Mouse (Mus musculus): ENCODE results near the gene Timm22. TPM values are rescaled to one million over a fixed set of nuclear protein-coding genes. Genes with fewer than 3 reads are reported as not detected.

Timm22 gene
- polyA plus RNA-seq, 1 experiment: not detected

DNA sequence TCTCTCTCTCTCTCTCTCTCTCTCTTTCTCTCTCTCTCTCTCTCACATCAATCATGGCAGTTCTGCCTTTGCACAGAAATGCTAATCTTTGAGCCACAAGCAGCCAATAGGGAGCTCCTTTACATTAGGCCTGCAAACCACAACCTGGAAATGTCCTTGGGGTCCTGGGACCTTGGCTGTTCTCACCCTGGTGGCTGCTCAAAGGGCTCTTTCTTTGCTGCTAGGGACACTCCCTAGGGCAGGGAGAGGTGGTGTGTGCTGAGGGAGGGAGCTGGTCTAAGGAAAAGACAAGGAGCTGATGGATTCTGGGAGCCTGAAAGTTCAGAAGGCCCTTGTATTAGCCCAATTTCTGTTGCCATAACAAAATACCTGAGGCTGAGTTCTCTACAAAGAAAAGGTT is 36.3 kb upstream of the Timm22 start:
- no peak for TF ChIP-seq CTCF (IDR thresholded peaks at IDR 0.05; ENCODE audit: insufficient read depth, low read depth, low read length)
- no peak for TF ChIP-seq POLR2A (IDR thresholded peaks at IDR 0.05; ENCODE audit: insufficient read depth, low read depth, low read length)
- H3K27ac ChIP-seq (ENCODE audit: insufficient read depth, low read depth, low read length): no peak overlapping the region
- H3K4me1 ChIP-seq (ENCODE audit: control insufficient read depth, insufficient read depth, low read length): peaks cover 4% of the 10 kb centered on the region; the same call in 1 of the 2 replicates
- H3K4me3 ChIP-seq (ENCODE audit: insufficient read depth, low read depth, low read length): no peak overlapping the region

DNA sequence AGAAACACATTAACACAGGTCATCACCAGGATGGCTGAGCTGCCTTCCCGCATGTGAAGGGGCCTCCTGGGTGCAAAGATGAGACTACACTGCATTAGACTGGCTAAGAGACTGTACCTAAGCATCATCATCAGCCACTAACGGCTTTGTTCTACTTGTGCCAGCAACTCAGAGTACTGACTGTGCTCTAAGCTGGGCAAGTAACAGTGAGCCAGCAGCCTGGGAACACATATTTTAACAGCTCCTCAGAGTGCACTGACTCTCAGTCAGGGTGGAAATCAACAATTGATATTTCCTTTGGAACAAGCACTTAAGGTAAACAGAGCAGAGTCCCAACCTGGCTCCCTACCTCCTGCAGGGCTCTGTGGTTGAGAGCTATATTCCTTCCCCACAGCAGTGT is 34.6 kb upstream of the Timm22 start:
- Histone ChIP-seq H3K4me3 (ENCODE audit: insufficient read depth, low read depth, low read length) (no peak overlapping the region), H3K27ac (ENCODE audit: insufficient read depth, low read depth, low read length) (no peak overlapping the region), H3K4me1 (ENCODE audit: control insufficient read depth, insufficient read depth, low read length) (peaks cover 4% of the 10 kb centered on the region; the same call in 1 of the 2 replicates)
- WGBS: 58% methylated on average over 2 of the region's 2 CpGs
- TF ChIP-seq CTCF (IDR thresholded peaks at IDR 0.05; ENCODE audit: insufficient read depth, low read depth, low read length): no peak
- no peak for TF ChIP-seq POLR2A (IDR thresholded peaks at IDR 0.05; ENCODE audit: insufficient read depth, low read depth, low read length)

DNA sequence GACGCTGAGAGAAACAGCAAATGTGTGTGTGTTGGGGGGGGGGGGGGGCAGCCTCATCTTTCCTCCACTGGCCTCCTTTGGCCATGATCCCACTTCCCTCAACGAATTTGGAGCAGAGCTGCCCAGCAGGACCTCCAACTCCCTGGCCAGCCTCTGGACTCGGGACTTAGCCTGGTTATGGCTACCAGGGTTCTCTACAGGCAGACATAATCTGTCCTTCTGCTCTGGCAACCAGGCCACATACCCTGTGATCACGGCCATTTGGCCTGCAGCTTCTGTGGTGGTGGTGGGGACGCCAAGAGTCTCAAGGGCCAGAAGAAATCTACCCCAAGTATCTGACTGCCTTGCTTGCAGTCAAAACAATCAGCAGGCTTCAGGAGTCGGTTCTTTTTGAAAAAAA is 34.2 kb upstream of the Timm22 start:
- Histone ChIP-seq H3K4me1 (ENCODE audit: control insufficient read depth, insufficient read depth, low read length) (peaks cover 4% of the 10 kb centered on the region; the same call in 1 of the 2 replicates), H3K4me3 (ENCODE audit: insufficient read depth, low read depth, low read length) (no peak overlapping the region), H3K27ac (ENCODE audit: insufficient read depth, low read depth, low read length) (no peak overlapping the region)
- WGBS: 63% methylated on average over 6 of the region's 6 CpGs
- TF ChIP-seq CTCF (IDR thresholded peaks at IDR 0.05; ENCODE audit: insufficient read depth, low read depth, low read length) (no peak), POLR2A (IDR thresholded peaks at IDR 0.05; ENCODE audit: insufficient read depth, low read depth, low read length) (no peak)

DNA sequence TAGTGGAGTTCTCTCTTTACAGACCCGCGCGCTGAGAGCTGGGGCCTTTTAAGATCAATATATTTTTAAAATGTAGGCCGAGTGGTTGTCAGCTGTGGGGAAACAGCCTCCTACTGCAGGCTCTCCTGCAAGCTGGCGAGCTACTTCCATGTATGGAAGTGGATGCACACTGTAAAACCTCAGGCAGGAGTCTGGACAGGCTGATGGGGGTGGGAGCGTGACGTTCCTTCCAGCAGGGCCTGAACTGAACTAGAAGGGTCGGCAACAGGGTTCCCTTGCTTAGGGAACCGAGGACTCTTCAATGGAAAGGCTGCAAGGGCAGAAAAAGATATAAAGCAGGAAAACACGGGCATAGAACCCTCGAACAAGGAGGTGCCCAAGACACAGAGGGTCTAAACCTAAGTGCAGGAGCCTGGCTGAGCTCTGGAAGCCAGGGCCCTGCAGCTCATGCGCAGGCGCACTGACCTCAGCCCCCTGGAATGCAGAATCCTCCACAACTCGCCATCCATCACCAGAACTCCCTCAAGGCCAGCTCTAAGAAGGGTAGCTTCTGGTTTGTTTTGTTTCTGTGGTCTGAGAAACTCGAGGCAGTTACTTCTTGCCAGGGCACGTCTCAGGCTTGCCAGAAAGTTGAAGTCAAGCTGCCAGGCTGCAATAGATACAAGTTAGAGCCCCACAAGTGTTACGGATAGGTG is 32.1 kb upstream of the Timm22 start:
- Histone ChIP-seq H3K4me1 (ENCODE audit: control insufficient read depth, insufficient read depth, low read length) (peaks cover 4% of the 10 kb centered on the region; the same call in 1 of the 2 replicates), H3K4me3 (ENCODE audit: insufficient read depth, low read depth, low read length) (no peak overlapping the region), H3K27ac (ENCODE audit: insufficient read depth, low read depth, low read length) (no peak overlapping the region)
- WGBS: 65% methylated on average over 17 of the region's 17 CpGs
- TF ChIP-seq CTCF (IDR thresholded peaks at IDR 0.05; ENCODE audit: insufficient read depth, low read depth, low read length) (no peak), POLR2A (IDR thresholded peaks at IDR 0.05; ENCODE audit: insufficient read depth, low read depth, low read length) (no peak)

DNA sequence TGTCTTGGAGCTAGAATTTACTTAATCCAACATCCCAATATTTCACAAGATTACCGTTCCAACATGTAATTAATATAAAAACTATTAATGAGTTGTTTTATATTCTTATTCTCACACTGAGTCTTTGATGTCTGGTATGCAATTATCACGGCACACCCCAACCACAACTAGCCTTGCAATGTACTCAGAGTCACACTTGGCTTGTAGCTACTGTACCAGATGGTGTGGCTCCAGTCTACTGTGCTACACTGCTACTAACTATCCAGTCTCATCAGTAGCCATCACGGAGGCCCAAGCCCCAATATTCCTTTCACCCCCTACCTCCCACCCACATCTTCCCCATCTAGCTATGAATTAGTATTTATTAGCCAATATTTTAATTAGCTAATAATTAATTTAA is 30.3 kb upstream of the Timm22 start:
- H3K27ac ChIP-seq (ENCODE audit: insufficient read depth, low read depth, low read length): no peak overlapping the region
- no peak for TF ChIP-seq POLR2A (IDR thresholded peaks at IDR 0.05; ENCODE audit: insufficient read depth, low read depth, low read length)
- TF ChIP-seq CTCF (IDR thresholded peaks at IDR 0.05; ENCODE audit: insufficient read depth, low read depth, low read length): no peak
- 75% methylated on average over 3 of the region's 3 CpGs for WGBS
- peaks cover 4% of the 10 kb centered on the region; the same call in 1 of the 2 replicates for H3K4me1 ChIP-seq (ENCODE audit: control insufficient read depth, insufficient read depth, low read length)
- no peak overlapping the region for H3K4me3 ChIP-seq (ENCODE audit: insufficient read depth, low read depth, low read length)

DNA sequence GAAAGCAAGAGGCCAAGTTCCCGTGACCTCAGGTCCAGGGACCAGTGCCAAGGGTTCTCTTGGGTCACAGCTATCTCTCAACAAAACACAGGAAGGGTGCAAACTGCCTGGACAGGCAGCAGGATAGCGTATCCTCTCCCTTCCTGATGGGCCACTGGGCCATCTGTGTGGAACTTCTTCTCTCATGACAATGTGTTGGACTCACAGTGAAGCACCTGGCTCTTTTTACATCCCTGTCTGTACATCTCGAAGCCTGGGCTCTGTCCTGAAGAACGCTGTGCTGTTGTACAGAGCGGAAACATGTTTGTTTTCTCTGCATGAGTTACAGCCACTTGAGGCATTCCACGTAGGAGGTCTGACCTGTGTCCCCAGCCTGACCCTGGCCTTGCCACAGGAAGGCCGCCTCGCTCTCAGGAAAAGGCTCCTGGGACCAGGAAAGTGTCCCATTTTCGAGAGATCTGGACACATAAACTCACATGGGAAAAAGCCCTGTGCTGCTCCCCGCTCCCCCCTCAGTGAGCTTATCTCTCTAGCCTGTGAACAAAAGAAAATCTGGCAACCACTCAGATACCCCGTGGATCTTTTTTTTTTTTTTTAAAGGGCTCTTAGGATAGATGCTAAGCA is 26.7 kb upstream of the Timm22 start:
- WGBS: 75% methylated on average over 11 of the region's 11 CpGs
- H3K27ac ChIP-seq (ENCODE audit: insufficient read depth, low read depth, low read length): no peak overlapping the region
- H3K4me1 ChIP-seq (ENCODE audit: control insufficient read depth, insufficient read depth, low read length): no peaks in the 10 kb centered on the region
- no peak overlapping the region for H3K4me3 ChIP-seq (ENCODE audit: insufficient read depth, low read depth, low read length)
- TF ChIP-seq POLR2A (IDR thresholded peaks at IDR 0.05; ENCODE audit: insufficient read depth, low read depth, low read length) (no peak), CTCF (IDR thresholded peaks at IDR 0.05; ENCODE audit: insufficient read depth, low read depth, low read length) (no peak)

DNA sequence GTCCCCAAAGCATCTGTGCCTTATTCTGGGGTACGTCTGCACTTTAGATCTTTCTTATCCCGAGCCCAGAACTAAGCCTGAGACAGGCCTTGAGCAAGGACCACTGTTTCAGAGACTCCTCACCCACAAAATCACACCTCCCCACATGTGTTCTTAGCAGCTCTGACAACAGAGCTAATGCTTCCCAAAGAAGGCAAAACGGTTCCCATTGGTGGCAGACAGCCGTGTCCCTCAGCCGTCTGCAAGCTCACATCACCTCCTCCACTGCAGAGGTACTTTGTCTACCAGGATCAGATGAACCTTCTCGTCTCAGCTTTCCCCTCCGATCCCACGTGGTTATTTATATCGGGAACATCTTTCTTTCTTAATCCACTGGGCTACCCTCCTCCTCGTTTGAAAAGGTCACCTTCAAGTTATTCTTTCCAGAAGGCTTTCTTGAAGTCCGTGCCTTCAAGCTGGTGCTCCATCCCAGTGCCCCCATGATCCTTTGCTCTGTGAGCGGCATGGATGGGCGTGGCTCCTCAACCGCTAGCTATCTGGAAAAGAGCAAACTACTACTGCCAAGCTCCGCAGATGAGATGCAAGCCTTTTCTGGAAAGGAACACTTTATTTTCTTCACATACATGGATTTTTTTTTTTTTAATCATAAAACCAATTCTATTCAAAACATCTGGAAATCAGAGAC is 25.4 kb upstream of the Timm22 start:
- TF ChIP-seq CTCF (IDR thresholded peaks at IDR 0.05; ENCODE audit: insufficient read depth, low read depth, low read length) (no peak), POLR2A (IDR thresholded peaks at IDR 0.05; ENCODE audit: insufficient read depth, low read depth, low read length) (no peak)

DNA sequence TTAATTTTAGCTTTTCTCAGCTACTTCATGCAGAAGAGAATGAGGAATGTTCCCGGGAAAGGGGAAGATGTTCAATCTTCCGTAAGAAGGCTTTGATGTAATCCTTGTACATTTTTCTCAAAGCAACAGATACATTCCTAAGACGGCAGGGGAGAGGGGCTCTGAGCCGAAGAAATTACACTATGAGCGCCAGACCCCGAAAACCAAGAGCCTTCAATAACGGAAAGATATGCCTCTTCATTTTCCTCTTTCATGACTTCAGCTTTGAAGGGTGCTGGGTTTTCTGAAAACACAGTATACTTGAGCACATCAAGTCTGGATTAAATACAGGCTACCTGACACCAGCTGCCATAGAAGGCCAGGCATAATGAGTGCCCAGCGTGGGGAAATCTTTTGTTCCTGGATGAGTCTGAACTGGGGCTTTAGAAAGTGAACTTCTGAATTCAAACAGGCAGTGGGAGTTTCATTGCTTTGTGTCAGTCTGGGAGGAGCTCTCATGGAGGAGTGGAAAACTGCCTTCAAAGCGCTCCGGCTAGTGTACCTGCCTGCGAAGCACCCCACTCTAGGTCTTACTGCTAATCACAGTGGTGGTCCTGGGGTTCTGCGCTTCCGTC is 23.9 kb upstream of the Timm22 start:
- no peak overlapping the region for H3K27ac ChIP-seq (ENCODE audit: insufficient read depth, low read depth, low read length)
- no peak for TF ChIP-seq POLR2A (IDR thresholded peaks at IDR 0.05; ENCODE audit: insufficient read depth, low read depth, low read length)
- TF ChIP-seq CTCF (IDR thresholded peaks at IDR 0.05; ENCODE audit: insufficient read depth, low read depth, low read length): no peak
- no peak overlapping the region for H3K4me3 ChIP-seq (ENCODE audit: insufficient read depth, low read depth, low read length)
- H3K4me1 ChIP-seq (ENCODE audit: control insufficient read depth, insufficient read depth, low read length): peaks cover 3% of the 10 kb centered on the region; the same call in 1 of the 2 replicates
- WGBS: 71% methylated on average over 13 of the region's 13 CpGs

More for the DNA sequence above, 25.4 kb upstream of the Timm22 start:
- peaks cover 3% of the 10 kb centered on the region; the same call in 1 of the 2 replicates for H3K4me1 ChIP-seq (ENCODE audit: control insufficient read depth, insufficient read depth, low read length)
- no peak overlapping the region for H3K27ac ChIP-seq (ENCODE audit: insufficient read depth, low read depth, low read length)
- H3K4me3 ChIP-seq (ENCODE audit: insufficient read depth, low read depth, low read length): no peak overlapping the region
- 84% methylated on average over 15 of the region's 15 CpGs for WGBS
